Mouse (Mus musculus): Measurements from ENCODE around the gene Acbd6.

DNA sequence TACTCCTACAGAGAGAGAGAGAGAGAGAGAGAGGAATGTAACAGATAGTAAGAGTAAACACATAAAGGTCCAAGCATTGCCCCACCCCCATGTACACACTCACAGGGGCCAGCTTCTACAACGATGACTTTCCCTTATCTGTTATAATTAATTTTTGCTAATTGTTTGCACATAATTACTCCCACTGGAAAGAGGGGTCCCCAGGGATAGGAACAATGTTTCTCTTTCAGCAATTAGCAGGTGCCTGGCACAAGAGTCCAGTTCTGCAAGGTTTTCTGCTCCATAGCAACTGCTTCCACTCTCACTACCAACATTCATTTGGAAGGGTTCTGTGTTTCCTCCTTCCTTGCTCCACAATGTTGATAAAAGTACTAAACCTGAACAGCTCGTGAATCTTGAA, 168.0 kb downstream of the Acbd6 start:
- TF ChIP-seq CTCF (IDR thresholded peaks at IDR 0.05; ENCODE audit: low read depth) = no peak
- no peak for TF ChIP-seq EP300 (IDR thresholded peaks at IDR 0.05; ENCODE audit: low read depth)

Data from liver, postnatal 0 days (tissue).